21 mouse cellular contexts compared by ENCODE assay signal in genomic region chr8:92216176-92216575, GRCm38 (mm10).
DNase-seq lines count a peak whose midpoint lies in the region; ATAC-seq and TF ChIP-seq lines count a peak whose summit lies in the region.
"Had no signal": no experiment of that assay in that cellular context is flagged by ENCODE, and none has a peak within 500 bp of the region (broad histone marks: within the 10 kb centered on the region; RNA-seq: fewer than 3 reads in every experiment).

No protein-coding gene starts in this region.

- H3K36me3 ChIP-seq in lung, embryonic 14.5 days (ENCODE audit: insufficient read depth) = no peaks in the 10 kb centered on the region
- H3K36me3 ChIP-seq: embryonic facial prominence, embryonic 12.5 days; heart, embryonic 15.5 days; hindbrain, embryonic 13.5 days had no signal

- H3K27me3 ChIP-seq in lung, embryonic 14.5 days (ENCODE audit: insufficient read depth, low read length) = peaks cover 10% of the 10 kb centered on the region; the same call in 1 of the 2 replicates
- H3K27me3 ChIP-seq: embryonic facial prominence, embryonic 12.5 days; hindbrain, embryonic 13.5 days had no signal

- TF ChIP-seq CTCF in lung, embryonic 14.5 days (IDR thresholded peaks at IDR 0.05; ENCODE audit: low read depth) = no peak

- H3K4me2 ChIP-seq in lung, embryonic 14.5 days = no peak overlapping the region
- H3K4me2 ChIP-seq: embryonic facial prominence, embryonic 12.5 days; heart, embryonic 11.5 days; heart, embryonic 15.5 days; hindbrain, embryonic 13.5 days had no signal

- H3K9me3 ChIP-seq in lung, embryonic 14.5 days (ENCODE audit: low read depth, low read length) = no peaks in the 10 kb centered on the region
- H3K9me3 ChIP-seq: embryonic facial prominence, embryonic 12.5 days; heart, embryonic 15.5 days; hindbrain, embryonic 13.5 days had no signal

- H3K9ac ChIP-seq in lung, embryonic 14.5 days = no peak overlapping the region
- H3K9ac ChIP-seq: embryonic facial prominence, embryonic 12.5 days; heart, embryonic 15.5 days; hindbrain, embryonic 13.5 days had no signal

- H3K4me1 ChIP-seq in lung, embryonic 14.5 days (ENCODE audit: insufficient read depth) = no peaks in the 10 kb centered on the region
- H3K4me1 ChIP-seq: embryonic facial prominence, embryonic 12.5 days; heart, embryonic 15.5 days had no signal

- ATAC-seq in lung, embryonic 14.5 days (ENCODE audit: insufficient read depth) = no peak
- ATAC-seq: forebrain, embryonic 14.5 days; hindbrain, postnatal 0 days had no signal

- peak; percentile 13 for DNase-seq in lung, embryonic 14.5 days
- DNase-seq in lung, postnatal 36 days = no peak
- DNase-seq in R1 (ENCODE audit: low read depth, low spot score) (peak; percentile 66), ZHBTc4 (ENCODE audit: low read depth, low spot score) (peak; percentile 25)
- DNase-seq in embryo, embryonic 9.5 days (ENCODE audit: extremely low spot score) = peak; percentile 48
- no peak for DNase-seq in thymus, postnatal 0 days (ENCODE audit: low spot score)
- no peak for DNase-seq in left cerebral cortex, postnatal 10 days (ENCODE audit: extremely low spot score in 1 of 2, low spot score in 2 of 2)
- no peak for DNase-seq in left cerebral cortex, adult 8-10 months (ENCODE audit: low spot score in 2 of 2)
- DNase-seq: adrenal gland, adult 2 months; adrenal gland, postnatal 25 days; cerebellum, adult 2 months; cerebellum, postnatal 10 days; gastrocnemius, postnatal 10 days; heart, adult 2 months; heart, postnatal 14 days had no signal

- H3K27ac ChIP-seq in lung, embryonic 14.5 days (ENCODE audit: low read depth) = peak overlapping the region; percentile 36; the same call in 1 of the 2 replicates
- H3K27ac ChIP-seq: embryonic facial prominence, embryonic 12.5 days; heart, adult 2 months; heart, embryonic 15.5 days; hindbrain, embryonic 13.5 days; hindbrain, postnatal 0 days had no signal

- intact Hi-C loops in left cerebral cortex, postnatal 10 days (cut with DNase I) = no loop called here

- 3% methylated on average over 5 of the region's 5 CpGs for WGBS in lung, embryonic 14.5 days

- H3K4me3 ChIP-seq in lung, embryonic 14.5 days (ENCODE audit: low read depth, low read length) = no peak overlapping the region
- H3K4me3 ChIP-seq: embryonic facial prominence, embryonic 12.5 days; heart, adult 2 months; heart, embryonic 15.5 days; hindbrain, embryonic 13.5 days had no signal

Comparison
In these comparisons a context has a peak if more than half of its experiments do, and no peak if none do; other contexts are left out.
1. DNase-seq: peak in lung, embryonic 14.5 days (single experiment), R1 (single experiment), ZHBTc4 (single experiment) and embryo, embryonic 9.5 days (single experiment); none in lung, postnatal 36 days (single experiment), thymus, postnatal 0 days (single experiment), left cerebral cortex, postnatal 10 days (0 of 2) and left cerebral cortex, adult 8-10 months (0 of 2).